Mouse (Mus musculus) heart, postnatal 14 days (tissue): Measurements from ENCODE around the gene Anxa11. TPM values are rescaled to one million over a fixed set of nuclear protein-coding genes. Genes with fewer than 3 reads are reported as not detected.
"Not testable (repeated sequence)": the region's sequence is repeated elsewhere in the genome, so short reads cannot be mapped to it uniquely, and the experiment has no call there.

Experiments used
- DNase-seq, 2 experiments: peaks; one replicate each; pipeline ENCODE4 v3.0.0; 2021 to 2022
- intact Hi-C: fragments of 180-260 bp; cut with DNase I; formaldehyde crosslinking; loops from one replicate; pipeline ENCODE4 v1.15.1; 2025
- total RNA-seq, 2 experiments: library from RNA; stranded (reverse); gene quantifications; 2 replicates each; pipeline ENCODE4 v1.2.3; 2021

Gene Anxa11
- total RNA-seq, 2 experiments from 2014 or later = 69.9 to 78.1 TPM

GRCm38 (mm10) chr14:25838411-25838810, 3.5 kb upstream of the Anxa11 start:
- DNase-seq = no peak
- intact Hi-C loops = no loop called here

GRCm38 (mm10) chr14:25839791-25840190, 2.2 kb upstream of the Anxa11 start:
- intact Hi-C loops = no loop called here
- no peak for DNase-seq

GRCm38 (mm10) chr14:25840961-25841360, 995 bp upstream of the Anxa11 start:
- no peak for DNase-seq

GRCm38 (mm10) chr14:25841579-25841978, 377 bp upstream of the Anxa11 start:
- no peak for DNase-seq
- intact Hi-C loops = no loop called here

More at GRCm38 (mm10) chr14:25840961-25841360, 995 bp upstream of the Anxa11 start:
- intact Hi-C loops = no loop called here

GRCm38 (mm10) chr14:25842688-25843003, 690 bp downstream of the Anxa11 start:
- no peak for DNase-seq
- intact Hi-C loops = no loop called here

- no peak for DNase-seq
- intact Hi-C loops = no loop called here
These were observed 2.4 kb downstream of the Anxa11 start for GRCm38 (mm10) chr14:25844372-25844771.

- intact Hi-C loops = no loop called here
- no peak for DNase-seq
These were observed 4.0 kb downstream of the Anxa11 start for GRCm38 (mm10) chr14:25845832-25846383.

GRCm38 (mm10) chr14:25846516-25846915, 4.6 kb downstream of the Anxa11 start:
- DNase-seq = no peak
- intact Hi-C loops = no loop called here

- intact Hi-C loops = no loop called here
- DNase-seq = no peak
These were observed 5.7 kb downstream of the Anxa11 start for GRCm38 (mm10) chr14:25847660-25848059.

- intact Hi-C loops = no loop called here
- DNase-seq = no peak
These were observed 6.3 kb downstream of the Anxa11 start for GRCm38 (mm10) chr14:25848237-25848636.

GRCm38 (mm10) chr14:25848708-25849107, 6.8 kb downstream of the Anxa11 start:
- DNase-seq, intact Hi-C loops: not testable (repeated sequence)

GRCm38 (mm10) chr14:25850433-25850832, 8.5 kb downstream of the Anxa11 start:
- intact Hi-C loops = no loop called here
- DNase-seq = no peak

- DNase-seq = no peak
- intact Hi-C loops = no loop called here
These were observed 9.2 kb downstream of the Anxa11 start for GRCm38 (mm10) chr14:25851189-25851588.

GRCm38 (mm10) chr14:25852121-25852561, 10.2 kb downstream of the Anxa11 start:
- DNase-seq = no peak
- intact Hi-C loops = no loop called here

- intact Hi-C loops = no loop called here
- no peak for DNase-seq
These were observed 11.3 kb downstream of the Anxa11 start for GRCm38 (mm10) chr14:25853295-25853694.

- intact Hi-C loops = no loop called here
- DNase-seq = no peak
These were observed 11.9 kb downstream of the Anxa11 start for GRCm38 (mm10) chr14:25853717-25854452.

- no peak for DNase-seq
- intact Hi-C loops = no loop called here
These were observed 13.4 kb downstream of the Anxa11 start for GRCm38 (mm10) chr14:25855241-25855885.

GRCm38 (mm10) chr14:25857168-25857621, 15.2 kb downstream of the Anxa11 start:
- intact Hi-C loops = no loop called here
- DNase-seq = no peak

- no peak for DNase-seq
- intact Hi-C loops = no loop called here
These were observed 16.0 kb downstream of the Anxa11 start for GRCm38 (mm10) chr14:25857940-25858339.

- intact Hi-C loops = no loop called here
- no peak for DNase-seq
These were observed 20.0 kb downstream of the Anxa11 start for GRCm38 (mm10) chr14:25861771-25862530.

- intact Hi-C loops = no loop called here
- DNase-seq = no peak
These were observed 21.8 kb downstream of the Anxa11 start for GRCm38 (mm10) chr14:25863721-25864120.
